Mouse (Mus musculus) midbrain, postnatal 0 days (tissue): ENCODE results near the gene Srsf1. TPM values are rescaled to one million over a fixed set of nuclear protein-coding genes. Genes with fewer than 3 reads are reported as not detected.

Source experiments
- ATAC-seq: fragments of 200-750 bp; cut with Nextera tagmentation; 2 replicates; pipeline ENCODE4 v1.8.0; 2017; ENCODE audit warnings: moderate number of reproducible peaks, mild to moderate bottlenecking, moderate TSS enrichment, moderate library complexity; ENCODE audit not compliant: low FRiP score
- DNase-seq: peaks from one replicate; pipeline ENCODE4 v3.0.0-alpha.2; 2015; ENCODE audit warnings: low spot score
- H3K27ac ChIP-seq: fragments of 300-500 bp; sonication (generic); 2 replicates; pipeline ENCODE4 v1.5.1; 2014; ENCODE audit warnings: low read depth, mild to moderate bottlenecking, low read length, mixed read lengths
- H3K27me3 ChIP-seq: fragments of 300-500 bp; sonication (generic); 2 replicates; pipeline ENCODE4 v1.6.1; 2014; ENCODE audit warnings: low read length, control low read depth, mixed read lengths; ENCODE audit not compliant: insufficient read depth
- H3K36me3 ChIP-seq: fragments of 300-500 bp; sonication (generic); 2 replicates; pipeline ENCODE4 v1.6.1; 2014; ENCODE audit warnings: low read length, control low read depth, mixed read lengths; ENCODE audit not compliant: insufficient read depth
- H3K4me1 ChIP-seq: fragments of 300-500 bp; sonication (generic); 2 replicates; pipeline ENCODE4 v1.6.1; 2014; ENCODE audit warnings: mild to moderate bottlenecking, control low read depth, antibody characterized with exemption, low read length, mixed read lengths; ENCODE audit not compliant: insufficient read depth
- H3K4me2 ChIP-seq: fragments of 300-500 bp; sonication (generic); 2 replicates; pipeline ENCODE4 v1.6.1; 2014; ENCODE audit warnings: low read depth, mild to moderate bottlenecking, low read length, mixed read lengths; ENCODE audit not compliant: poor library complexity, severe bottlenecking
- H3K4me3 ChIP-seq: fragments of 300-500 bp; sonication (generic); 2 replicates; pipeline ENCODE4 v1.5.1; 2014; ENCODE audit warnings: low read depth, mild to moderate bottlenecking, low read length, moderate library complexity
- H3K9ac ChIP-seq: fragments of 300-500 bp; sonication (generic); replicated peaks from 2 replicates; pipeline ENCODE4 v1.6.1; 2014; ENCODE audit warnings: mild to moderate bottlenecking, low read length, moderate library complexity, mixed read lengths; ENCODE audit not compliant: poor library complexity, severe bottlenecking
- H3K9me3 ChIP-seq: fragments of 300-500 bp; sonication (generic); 2 replicates; pipeline ENCODE4 v1.6.1; 2016; ENCODE audit warnings: low read length, control low read depth
- CTCF ChIP-seq: IDR thresholded peaks from 2 replicates; pipeline ENCODE4 v1.5.1; 2016; ENCODE audit warnings: antibody characterized with exemption, mild to moderate bottlenecking
- WGBS: fragments of 180-500 bp; shearing (Covaris S2); extraction: QIAGEN DNeasy Blood & Tissue Kit; methylation state at CpG from one replicate; pipeline ENCODE4 v1.1.7; 2014; 5-methylcytosine and 5-hydroxymethylcytosine counted together
- polyA plus RNA-seq: library from polyadenylated mRNA; unstranded; fragments of >200 nt; fragmentation: Nextera tagmentation; extraction: Ambion mirVana; gene quantifications from 2 replicates; pipeline ENCODE4 v1.2.1, GENCODE M21; 2015
- total RNA-seq: library from RNA; depleted of rRNA; stranded (reverse); fragments of >200 nt; gene quantifications from 2 replicates; pipeline ENCODE4 v1.2.3, GENCODE M21; 2014

Srsf1 gene
- total and polyA plus RNA-seq, 2 experiments from 2014 or later, result 125 to 280 TPM

DNA sequence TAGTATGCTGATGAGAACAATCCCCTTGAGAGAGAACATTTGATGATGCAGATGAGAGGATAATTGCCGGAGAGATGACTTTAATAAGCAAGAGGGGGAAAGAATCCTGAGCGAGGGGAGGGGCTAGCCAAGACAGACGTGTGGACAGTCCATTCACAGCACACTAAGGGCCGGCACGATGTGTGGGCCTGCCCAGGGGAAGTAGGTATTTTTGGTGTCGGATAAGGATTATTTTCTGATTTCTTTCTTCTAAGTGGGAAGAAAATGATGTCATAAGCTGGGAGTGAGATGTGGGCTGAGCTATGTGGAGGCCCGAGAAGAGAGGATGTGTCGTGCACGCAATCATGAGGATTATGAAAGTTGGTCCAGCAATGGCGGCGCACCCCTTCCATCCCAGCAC, 32.0 kb upstream of the Srsf1 start:
- TF ChIP-seq CTCF, result no peak
- H3K4me2 ChIP-seq, result no peak overlapping the region
- no peaks in the 10 kb centered on the region for H3K4me1 ChIP-seq
- no peaks in the 10 kb centered on the region for H3K36me3 ChIP-seq
- peak; percentile 44 for DNase-seq
- ATAC-seq, result no peak
- 74% methylated on average over 11 of the region's 11 CpGs for WGBS
- no peak overlapping the region for H3K27ac ChIP-seq
- no peaks in the 10 kb centered on the region for H3K27me3 ChIP-seq
- no peaks in the 10 kb centered on the region for H3K9me3 ChIP-seq
- no peak overlapping the region for H3K9ac ChIP-seq
- no peak overlapping the region for H3K4me3 ChIP-seq

DNA sequence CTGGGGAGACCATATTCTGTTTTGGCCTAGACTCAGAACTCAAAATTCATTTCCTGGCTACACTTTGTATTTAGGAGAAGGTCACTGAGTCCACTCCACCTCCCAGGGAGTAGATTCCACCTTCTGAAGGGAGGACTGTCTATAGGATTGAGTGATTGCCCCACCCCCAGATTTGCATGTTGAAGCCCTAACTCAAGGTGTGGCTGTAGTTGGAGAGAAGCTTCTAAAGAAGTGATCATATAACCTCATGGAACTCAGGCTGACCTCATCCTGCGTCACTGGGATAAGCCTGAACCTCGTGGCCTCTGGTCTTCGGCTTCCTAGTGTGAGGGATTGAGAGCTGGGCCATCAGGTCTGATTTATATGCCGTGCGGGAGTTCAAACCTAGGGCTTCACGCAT, 31.4 kb upstream of the Srsf1 start:
- H3K4me2 ChIP-seq, result no peak overlapping the region
- H3K36me3 ChIP-seq, result no peaks in the 10 kb centered on the region
- DNase-seq, result no peak
- no peak overlapping the region for H3K4me3 ChIP-seq
- no peaks in the 10 kb centered on the region for H3K4me1 ChIP-seq
- H3K9me3 ChIP-seq, result no peaks in the 10 kb centered on the region
- no peak overlapping the region for H3K9ac ChIP-seq
- H3K27me3 ChIP-seq, result no peaks in the 10 kb centered on the region
- H3K27ac ChIP-seq, result no peak overlapping the region
- ATAC-seq, result no peak
- TF ChIP-seq CTCF, result no peak
- WGBS, result 87% methylated on average over 6 of the region's 6 CpGs

DNA sequence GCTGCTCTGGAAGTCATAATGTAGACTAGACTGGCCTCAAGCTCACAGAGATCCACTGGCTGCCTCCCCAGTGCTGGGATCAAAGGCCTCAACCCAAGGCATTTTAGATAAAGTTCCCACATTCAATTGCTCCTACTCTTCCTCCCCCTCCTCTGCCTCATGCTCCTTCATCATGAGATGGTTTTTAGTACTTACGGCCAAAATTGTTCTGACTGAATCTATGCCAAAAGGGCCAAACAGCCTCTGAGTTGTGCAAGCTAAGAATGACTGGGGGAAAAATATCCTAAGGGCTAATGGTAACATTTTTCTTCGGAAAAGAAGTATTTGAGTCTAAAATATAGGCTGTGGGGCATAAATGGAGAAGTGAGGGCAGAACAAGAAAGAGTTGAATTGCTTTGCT, 23.2 kb upstream of the Srsf1 start:
- Histone ChIP-seq H3K27me3 (no peaks in the 10 kb centered on the region), H3K27ac (no peak overlapping the region), H3K9me3 (no peaks in the 10 kb centered on the region), H3K4me1 (no peaks in the 10 kb centered on the region), H3K36me3 (no peaks in the 10 kb centered on the region), H3K9ac (no peak overlapping the region), H3K4me2 (no peak overlapping the region), H3K4me3 (no peak overlapping the region)
- 88% methylated on average over 2 of the region's 2 CpGs for WGBS
- no peak for ATAC-seq
- TF ChIP-seq CTCF, result no peak
- no peak for DNase-seq

- H3K36me3 ChIP-seq, result no peaks in the 10 kb centered on the region
- 41% methylated on average over 9 of the region's 9 CpGs for WGBS
- no peak overlapping the region for H3K27ac ChIP-seq
- H3K4me2 ChIP-seq, result no peak overlapping the region
- no peaks in the 10 kb centered on the region for H3K4me1 ChIP-seq
- no peak for TF ChIP-seq CTCF
- no peaks in the 10 kb centered on the region for H3K27me3 ChIP-seq
- H3K9ac ChIP-seq, result no peak overlapping the region
- H3K4me3 ChIP-seq, result no peak overlapping the region
- ATAC-seq, result no peak
- DNase-seq, result peak; percentile 13
- H3K9me3 ChIP-seq, result no peaks in the 10 kb centered on the region
Observed at GRCm38 (mm10) chr11:88027391-88028035, 19.7 kb upstream of the Srsf1 start.

- Histone ChIP-seq H3K27me3 (no peaks in the 10 kb centered on the region), H3K4me3 (no peak overlapping the region), H3K9ac (no peak overlapping the region), H3K9me3 (no peaks in the 10 kb centered on the region), H3K36me3 (no peaks in the 10 kb centered on the region), H3K27ac (no peak overlapping the region), H3K4me1 (no peaks in the 10 kb centered on the region), H3K4me2 (no peak overlapping the region)
- ATAC-seq, result no peak
- TF ChIP-seq CTCF, result no peak
- WGBS, result 11% methylated on average over 16 of the region's 16 CpGs
- peak; percentile 42 for DNase-seq
Observed at GRCm38 (mm10) chr11:88028193-88028684, 18.9 kb upstream of the Srsf1 start.

GRCm38 (mm10) chr11:88030219-88030618, 17.0 kb upstream of the Srsf1 start:
- Histone ChIP-seq H3K36me3 (no peaks in the 10 kb centered on the region), H3K4me3 (no peak overlapping the region), H3K27ac (no peak overlapping the region), H3K9ac (no peak overlapping the region), H3K4me2 (no peak overlapping the region), H3K27me3 (no peaks in the 10 kb centered on the region), H3K9me3 (no peaks in the 10 kb centered on the region), H3K4me1 (no peaks in the 10 kb centered on the region)
- 94% methylated on average over 7 of the region's 7 CpGs for WGBS
- no peak for TF ChIP-seq CTCF
- ATAC-seq (no peak), DNase-seq (no peak)
